Mouse (Mus musculus) limb, embryonic 10.5 days (tissue): ENCODE results near the gene Ntn4. TPM values are rescaled to one million over a fixed set of nuclear protein-coding genes. Genes with fewer than 3 reads are reported as not detected.

Experiments used
- DNase-seq: peaks from one replicate; pipeline ENCODE4 v3.0.0-alpha.2; 2017; ENCODE audit warnings: low spot score
- H3K27ac ChIP-seq: fragments of 300-500 bp; sonication (generic); 2 replicates; pipeline ENCODE4 v1.5.1; 2016; ENCODE audit warnings: mild to moderate bottlenecking
- H3K27me3 ChIP-seq: fragments of 300-500 bp; sonication (generic); 2 replicates; pipeline ENCODE4 v1.6.1; 2016; ENCODE audit warnings: low read depth, mild to moderate bottlenecking; ENCODE audit not compliant: poor library complexity, severe bottlenecking
- H3K36me3 ChIP-seq: fragments of 300-500 bp; sonication (generic); 2 replicates; pipeline ENCODE4 v1.6.1; 2016; ENCODE audit warnings: mild to moderate bottlenecking, moderate library complexity
- H3K4me1 ChIP-seq: fragments of 300-500 bp; sonication (generic); 2 replicates; pipeline ENCODE4 v1.6.1; 2016
- H3K4me3 ChIP-seq: fragments of 300-500 bp; sonication (generic); 2 replicates; pipeline ENCODE4 v1.5.1; 2016; ENCODE audit warnings: mild to moderate bottlenecking, moderate library complexity
- H3K9me3 ChIP-seq: fragments of 300-500 bp; sonication (generic); replicated peaks from 2 replicates; pipeline ENCODE4 v1.6.1; 2016; ENCODE audit warnings: mild to moderate bottlenecking
- WGBS: fragments of 180-500 bp; shearing (Covaris S2); methylation state at CpG from one replicate; pipeline ENCODE4 v1.1.7; 2016; 5-methylcytosine and 5-hydroxymethylcytosine counted together
- polyA plus RNA-seq: library from polyadenylated mRNA; unstranded; fragments of >200 nt; fragmentation: Nextera tagmentation; extraction: Ambion mirVana; gene quantifications from 2 replicates; pipeline ENCODE4 v1.2.1, GENCODE M21; 2016

Ntn4 gene
- polyA plus RNA-seq, 1 experiment from 2014 or later = 0.76 TPM

DNA sequence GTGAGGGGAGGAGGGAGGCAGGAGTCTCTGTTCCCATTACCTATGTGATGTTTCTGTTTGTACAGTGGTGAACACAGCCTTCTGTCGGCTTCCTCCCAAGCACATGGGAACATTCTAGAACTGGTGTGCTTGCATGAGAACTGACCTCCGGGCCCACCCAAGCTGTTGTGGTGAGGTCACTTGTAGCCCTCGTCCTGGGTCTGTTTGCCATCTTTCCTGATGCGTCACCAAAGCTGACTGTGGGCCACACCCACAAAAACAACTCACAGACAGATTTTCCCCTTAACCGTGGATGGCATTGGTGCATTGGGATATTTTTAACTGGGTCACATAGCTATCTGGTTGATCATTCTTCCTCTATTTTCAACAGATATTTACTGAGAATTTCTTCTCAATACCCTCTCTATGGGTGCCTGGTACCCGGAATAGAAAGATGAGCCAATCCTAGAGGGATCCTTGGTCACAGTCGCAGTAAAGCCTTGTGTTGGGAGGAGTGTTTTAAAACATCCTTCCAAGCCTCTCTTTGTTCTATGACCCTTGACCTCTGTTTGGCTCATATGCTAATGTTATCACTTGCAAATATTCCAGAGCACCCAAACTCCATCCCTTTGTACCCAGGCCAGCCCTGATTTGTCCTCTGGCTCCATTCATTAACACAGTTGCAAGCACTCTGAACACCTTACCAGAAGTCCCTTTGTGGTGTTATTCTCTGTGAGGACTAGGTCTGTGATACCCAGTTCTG, 19.9 kb upstream of the Ntn4 start:
- H3K4me3 ChIP-seq = no peak overlapping the region
- 68% methylated on average over 7 of the region's 7 CpGs for WGBS
- H3K4me1 ChIP-seq = no peaks in the 10 kb centered on the region

DNA sequence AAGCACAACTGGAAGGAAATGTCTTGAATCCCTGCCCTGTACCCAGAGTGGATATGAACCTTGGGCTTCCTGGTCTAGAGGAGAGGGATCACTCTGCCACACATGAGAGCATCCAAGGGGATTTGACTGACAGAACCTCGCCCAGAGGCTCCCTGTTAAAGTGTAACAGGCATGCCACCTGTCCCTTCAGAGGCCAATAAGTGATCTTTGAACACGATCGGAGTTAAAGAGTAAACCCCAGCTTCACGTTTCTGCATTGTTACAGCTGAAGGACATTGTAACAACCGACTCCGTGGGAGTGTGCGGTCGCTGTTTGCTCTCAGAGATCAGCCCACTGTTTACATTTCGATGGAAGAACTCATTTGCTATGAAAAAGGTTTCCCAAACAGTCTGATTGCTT, 16.8 kb upstream of the Ntn4 start:
- no peak overlapping the region for H3K4me3 ChIP-seq
- no peak overlapping the region for H3K27ac ChIP-seq
- no peaks in the 10 kb centered on the region for H3K9me3 ChIP-seq
- H3K36me3 ChIP-seq = no peaks in the 10 kb centered on the region
- WGBS = 72% methylated on average over 9 of the region's 9 CpGs
- H3K4me1 ChIP-seq = no peaks in the 10 kb centered on the region
- DNase-seq = no peak
- no peaks in the 10 kb centered on the region for H3K27me3 ChIP-seq

More for the DNA sequence above, 19.9 kb upstream of the Ntn4 start:
- Histone ChIP-seq H3K36me3 (no peaks in the 10 kb centered on the region), H3K9me3 (no peaks in the 10 kb centered on the region), H3K27ac (no peak overlapping the region), H3K27me3 (no peaks in the 10 kb centered on the region)
- no peak for DNase-seq

DNA sequence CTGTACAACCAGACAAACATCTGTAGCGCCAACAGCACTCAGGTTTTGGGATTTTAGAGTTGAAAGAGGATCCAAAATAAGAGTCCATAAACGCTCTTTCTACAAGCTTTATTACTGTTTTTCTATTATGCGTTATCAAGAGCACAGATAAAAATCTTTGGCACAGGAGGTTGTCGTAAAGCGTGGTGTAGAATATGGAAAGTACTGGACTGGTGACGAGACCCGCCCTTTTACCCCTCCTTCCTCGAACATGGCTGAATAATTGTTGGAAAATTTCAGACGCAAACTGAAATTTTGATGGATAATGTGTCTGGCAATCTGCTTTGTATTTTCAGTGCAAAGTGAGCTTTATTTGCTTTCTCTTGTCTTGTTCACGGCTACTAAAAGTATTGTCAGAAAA, 16.3 kb upstream of the Ntn4 start:
- no peak for DNase-seq
- H3K4me1 ChIP-seq = no peaks in the 10 kb centered on the region
- H3K4me3 ChIP-seq = no peak overlapping the region
- 89% methylated on average over 10 of the region's 10 CpGs for WGBS
- no peaks in the 10 kb centered on the region for H3K27me3 ChIP-seq
- H3K27ac ChIP-seq = no peak overlapping the region
- H3K9me3 ChIP-seq = no peaks in the 10 kb centered on the region
- no peaks in the 10 kb centered on the region for H3K36me3 ChIP-seq

DNA sequence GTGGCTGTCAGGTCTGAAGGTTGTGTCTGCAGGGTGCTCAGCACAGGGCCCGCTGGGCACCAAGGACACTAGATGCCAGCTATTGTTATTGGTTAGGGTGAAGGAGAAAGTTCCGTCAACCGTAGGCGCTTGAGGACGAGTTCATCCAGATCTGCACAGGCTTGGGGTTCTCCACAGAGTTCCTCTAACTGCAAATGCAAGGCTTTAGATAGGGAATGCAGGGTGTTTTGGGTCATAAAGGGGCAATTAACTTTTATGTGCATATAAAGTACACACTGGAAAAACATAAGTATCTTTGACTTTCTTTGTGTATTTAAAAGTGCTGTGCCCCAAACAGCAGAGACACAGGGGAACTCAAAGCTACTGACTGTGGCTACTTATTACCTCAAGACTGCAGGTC, 10.2 kb upstream of the Ntn4 start:
- Histone ChIP-seq H3K27me3 (no peaks in the 10 kb centered on the region), H3K36me3 (no peaks in the 10 kb centered on the region), H3K9me3 (no peaks in the 10 kb centered on the region), H3K4me3 (no peak overlapping the region), H3K4me1 (no peaks in the 10 kb centered on the region), H3K27ac (no peak overlapping the region)
- no peak for DNase-seq
- WGBS = 90% methylated on average over 5 of the region's 5 CpGs

DNA sequence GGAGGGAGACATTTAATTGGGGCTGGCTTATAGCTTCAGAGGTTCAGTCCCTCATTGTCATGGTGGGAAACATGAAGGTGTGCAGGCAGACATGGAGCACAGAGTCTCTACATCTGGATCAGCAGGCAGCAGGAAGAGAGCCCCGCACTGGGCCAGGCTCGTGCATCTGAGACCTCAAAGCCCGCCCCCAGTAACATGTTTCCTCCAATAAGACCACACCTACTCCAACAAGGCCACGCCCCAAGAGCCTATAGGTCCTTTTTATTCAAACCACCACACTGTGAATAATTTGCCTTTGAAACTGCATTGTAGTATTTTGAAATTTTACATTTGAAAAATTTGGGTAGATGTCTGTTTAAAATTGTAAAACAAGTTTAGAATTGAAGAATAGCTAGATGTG, 8.4 kb upstream of the Ntn4 start:
- H3K4me1 ChIP-seq = peaks cover 12% of the 10 kb centered on the region
- 77% methylated on average over 4 of the region's 4 CpGs for WGBS

DNA sequence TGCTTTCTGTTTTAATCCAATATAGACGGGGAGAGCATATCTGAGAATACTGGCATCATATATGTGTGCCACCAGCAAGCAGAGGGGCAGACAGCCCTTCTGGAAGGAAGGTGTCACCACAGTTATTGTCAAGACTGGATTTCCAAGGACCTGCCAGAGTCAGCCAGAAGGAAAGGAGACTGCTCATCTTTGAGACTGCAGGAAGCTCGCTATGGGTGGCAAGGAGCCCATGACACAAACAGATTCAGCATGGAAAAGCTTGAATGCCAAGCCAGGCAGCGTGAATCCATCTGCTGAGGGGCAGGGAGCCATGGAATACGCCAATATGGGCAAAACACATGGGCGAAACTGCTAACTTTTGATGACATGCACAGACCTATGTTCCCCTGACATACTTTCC, 6.9 kb upstream of the Ntn4 start:
- 92% methylated on average over 5 of the region's 5 CpGs for WGBS
- no peak overlapping the region for H3K27ac ChIP-seq
- H3K36me3 ChIP-seq = no peaks in the 10 kb centered on the region
- H3K9me3 ChIP-seq = no peaks in the 10 kb centered on the region
- no peak overlapping the region for H3K4me3 ChIP-seq
- DNase-seq = no peak
- H3K27me3 ChIP-seq = peaks cover 8% of the 10 kb centered on the region; the same call in 1 of the 2 replicates
- peaks cover 12% of the 10 kb centered on the region for H3K4me1 ChIP-seq

More for the DNA sequence above, 8.4 kb upstream of the Ntn4 start:
- Histone ChIP-seq H3K27ac (no peak overlapping the region), H3K9me3 (no peaks in the 10 kb centered on the region), H3K4me3 (no peak overlapping the region), H3K36me3 (no peaks in the 10 kb centered on the region), H3K27me3 (0 out of 2 replicates have a peak, but pooled peaks cover 3% of the 10 kb centered on the region)
- DNase-seq = no peak

DNA sequence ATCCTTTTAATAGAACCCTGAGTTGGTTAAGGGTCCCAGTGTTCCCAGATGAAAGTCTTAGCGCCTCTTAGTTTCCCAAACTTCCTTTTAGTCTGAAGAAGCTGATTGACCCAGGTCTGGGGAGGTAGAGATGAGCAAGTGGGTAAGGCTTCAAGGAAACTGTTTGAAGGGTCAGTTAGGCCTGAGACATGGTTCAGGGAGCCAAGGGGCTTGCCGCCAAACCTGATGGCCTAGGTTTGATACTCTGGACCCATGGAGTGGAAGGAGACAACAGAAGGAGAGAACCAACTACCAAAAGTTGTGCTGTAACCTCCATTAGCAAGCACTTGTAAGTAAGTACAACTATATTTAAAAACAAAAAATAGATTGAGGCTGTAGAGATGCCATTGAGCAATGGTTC, 6.5 kb upstream of the Ntn4 start:
- no peaks in the 10 kb centered on the region for H3K9me3 ChIP-seq
- no peaks in the 10 kb centered on the region for H3K36me3 ChIP-seq
- peaks cover 12% of the 10 kb centered on the region for H3K4me1 ChIP-seq
- peaks cover 12% of the 10 kb centered on the region for H3K27me3 ChIP-seq
- H3K27ac ChIP-seq = no peak overlapping the region
- no peak for DNase-seq
- 94% methylated on average over 2 of the region's 2 CpGs for WGBS
- H3K4me3 ChIP-seq = no peak overlapping the region

DNA sequence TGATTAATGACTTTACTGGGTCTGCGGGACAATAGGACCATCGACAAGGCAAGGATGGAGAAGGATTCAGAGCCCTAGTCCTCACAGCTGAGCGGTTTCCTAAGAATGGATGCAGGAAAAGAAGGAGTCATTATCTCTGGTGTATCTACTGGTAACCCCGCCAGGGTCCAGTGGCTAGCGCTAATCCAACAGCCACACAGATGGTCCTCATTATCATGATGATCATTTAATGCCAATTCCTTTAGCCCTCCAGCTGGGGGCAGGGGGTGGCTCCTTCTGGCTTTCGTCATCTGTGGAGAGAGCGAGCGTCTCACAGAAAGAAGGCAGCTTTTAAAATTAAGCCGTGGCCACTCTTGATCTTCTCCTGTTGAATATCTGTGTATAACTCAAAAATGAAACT, 4.5 kb upstream of the Ntn4 start:
- WGBS = 15% methylated on average over 9 of the region's 9 CpGs
- Histone ChIP-seq H3K27me3 (peaks cover 30% of the 10 kb centered on the region), H3K9me3 (no peaks in the 10 kb centered on the region), H3K4me1 (peaks cover 20% of the 10 kb centered on the region), H3K27ac (no peak overlapping the region), H3K36me3 (no peaks in the 10 kb centered on the region), H3K4me3 (no peak overlapping the region)
- DNase-seq = peak; percentile 42

DNA sequence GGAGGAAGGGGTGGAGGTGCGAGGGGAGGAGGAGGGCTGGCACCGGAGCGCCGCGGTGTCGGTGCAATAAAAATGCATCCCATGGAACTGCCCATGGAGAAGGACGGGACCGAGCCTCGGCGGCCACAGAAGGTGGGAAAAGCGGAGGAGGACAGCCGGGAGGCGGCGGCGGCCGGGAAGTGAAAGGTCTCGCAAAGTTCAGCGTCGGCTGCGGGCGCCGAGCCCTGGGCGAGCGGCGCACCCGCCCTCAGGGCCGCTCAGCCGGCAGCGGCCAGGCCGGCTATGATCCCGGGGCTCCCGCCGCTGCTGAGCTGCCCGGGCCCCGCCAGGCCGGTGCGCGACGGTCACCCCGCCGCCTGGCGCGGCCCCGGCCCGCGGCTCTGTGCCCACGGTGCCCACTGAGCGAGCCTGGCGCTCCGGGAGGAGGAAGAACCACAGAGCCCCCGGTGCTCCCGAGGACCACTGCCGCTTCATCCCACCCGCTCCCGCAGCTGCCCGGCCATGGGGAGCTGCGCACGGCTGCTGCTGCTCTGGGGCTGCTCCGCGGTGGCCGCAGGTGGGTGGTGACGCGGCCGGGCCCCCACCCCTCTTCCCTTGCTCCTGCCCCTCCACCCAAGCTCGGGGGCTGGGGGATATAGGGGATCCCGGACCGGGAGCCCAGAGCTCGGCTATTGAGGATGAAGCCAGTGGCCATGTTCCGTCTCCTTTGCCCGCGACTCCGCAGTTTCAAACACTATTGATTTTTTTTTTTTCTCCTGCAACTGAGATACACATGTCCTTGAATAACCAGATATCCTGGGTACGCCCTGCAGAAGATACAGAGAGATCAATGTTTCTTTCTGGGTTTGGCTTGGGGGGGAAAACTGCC, 706 bp downstream of the Ntn4 start:
- DNase-seq = peak; percentile 65
- under 1% methylated on average over 58 of the region's 73 CpGs for WGBS
- peaks cover 26% of the 10 kb centered on the region for H3K4me1 ChIP-seq
- peak overlapping the region; percentile 84 for H3K4me3 ChIP-seq
- H3K36me3 ChIP-seq = no peaks in the 10 kb centered on the region
- peaks cover 59% of the 10 kb centered on the region for H3K27me3 ChIP-seq
- H3K27ac ChIP-seq = peak overlapping the region; percentile 93
- no peaks in the 10 kb centered on the region for H3K9me3 ChIP-seq

DNA sequence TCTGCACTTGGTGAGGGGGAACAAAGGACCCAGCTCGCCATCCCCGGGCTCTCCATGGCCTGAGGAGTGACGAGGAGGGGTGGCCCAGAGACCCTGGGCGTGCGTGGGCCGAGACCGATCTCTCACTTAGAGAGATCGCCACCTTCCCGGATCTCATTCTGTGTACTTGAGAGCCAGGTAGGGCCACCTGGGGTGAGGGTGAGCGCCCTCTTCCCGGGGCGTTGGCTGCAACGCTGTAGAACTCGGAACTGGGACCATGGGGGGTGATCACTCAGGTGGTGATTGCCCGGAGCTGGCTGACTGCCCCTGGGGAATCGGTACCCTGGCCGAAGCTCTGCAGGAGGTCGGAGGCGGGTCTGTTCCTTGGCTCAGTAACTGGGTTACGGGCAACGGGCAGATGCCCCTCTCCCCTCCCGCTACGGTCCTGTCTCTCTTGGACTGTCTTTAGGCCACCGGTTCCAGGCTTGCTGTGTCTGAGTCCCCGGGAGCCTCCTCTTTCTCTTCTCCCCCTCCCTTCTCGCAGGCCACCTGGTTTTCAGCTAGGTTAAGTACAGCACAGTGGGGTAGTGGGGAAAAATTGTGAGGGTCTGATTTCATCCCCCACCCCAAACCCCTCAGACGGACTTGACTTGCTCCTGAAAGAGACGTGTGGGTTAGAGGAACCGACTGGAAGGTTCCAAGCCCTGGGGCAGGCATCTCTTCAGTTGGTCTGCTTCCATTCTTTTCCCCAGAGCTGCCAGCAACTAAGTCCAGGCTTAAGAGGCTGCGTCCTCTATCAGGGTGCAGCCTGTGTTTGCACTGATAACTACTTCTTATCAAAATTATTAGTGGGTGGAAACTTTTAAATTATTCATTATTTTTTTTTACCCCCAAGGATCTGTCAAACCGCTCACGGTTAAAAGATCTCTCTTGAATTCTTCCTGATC, 1.6 kb downstream of the Ntn4 start:
- Histone ChIP-seq H3K27ac (peak overlapping the region; percentile 93), H3K9me3 (no peaks in the 10 kb centered on the region), H3K36me3 (no peaks in the 10 kb centered on the region; the same call in 1 of the 2 replicates), H3K4me3 (peak overlapping the region; percentile 84), H3K4me1 (peaks cover 20% of the 10 kb centered on the region), H3K27me3 (peaks cover 56% of the 10 kb centered on the region)
- WGBS = 8% methylated on average over 31 of the region's 32 CpGs
- peak; percentile 74 for DNase-seq

DNA sequence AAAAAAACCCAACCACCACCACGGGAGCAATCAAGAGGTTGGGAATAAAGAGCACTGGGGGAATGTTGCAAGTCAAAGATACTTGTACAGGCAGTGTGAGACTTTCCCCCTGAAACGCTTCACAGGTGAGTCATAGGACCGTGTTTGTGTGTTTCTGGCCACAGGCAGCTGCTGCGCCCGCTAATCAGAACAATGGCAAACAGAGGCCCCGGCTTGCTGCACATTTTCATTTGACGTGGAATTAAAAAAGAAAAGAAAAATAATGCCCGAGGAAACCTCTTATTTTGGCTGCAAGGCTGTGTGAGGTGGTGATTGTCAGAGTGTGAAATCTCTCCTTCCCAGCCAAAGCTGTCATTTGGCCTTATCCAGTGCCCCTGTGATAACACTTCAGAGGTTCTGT, 2.4 kb downstream of the Ntn4 start:
- peak; percentile 23 for DNase-seq
- H3K4me1 ChIP-seq = peaks cover 20% of the 10 kb centered on the region
- 62% methylated on average over 8 of the region's 8 CpGs for WGBS
- H3K4me3 ChIP-seq = no peak overlapping the region
- H3K27me3 ChIP-seq = peaks cover 56% of the 10 kb centered on the region
- H3K9me3 ChIP-seq = no peaks in the 10 kb centered on the region
- H3K27ac ChIP-seq = no peak overlapping the region
- H3K36me3 ChIP-seq = no peaks in the 10 kb centered on the region; the same call in 1 of the 2 replicates

DNA sequence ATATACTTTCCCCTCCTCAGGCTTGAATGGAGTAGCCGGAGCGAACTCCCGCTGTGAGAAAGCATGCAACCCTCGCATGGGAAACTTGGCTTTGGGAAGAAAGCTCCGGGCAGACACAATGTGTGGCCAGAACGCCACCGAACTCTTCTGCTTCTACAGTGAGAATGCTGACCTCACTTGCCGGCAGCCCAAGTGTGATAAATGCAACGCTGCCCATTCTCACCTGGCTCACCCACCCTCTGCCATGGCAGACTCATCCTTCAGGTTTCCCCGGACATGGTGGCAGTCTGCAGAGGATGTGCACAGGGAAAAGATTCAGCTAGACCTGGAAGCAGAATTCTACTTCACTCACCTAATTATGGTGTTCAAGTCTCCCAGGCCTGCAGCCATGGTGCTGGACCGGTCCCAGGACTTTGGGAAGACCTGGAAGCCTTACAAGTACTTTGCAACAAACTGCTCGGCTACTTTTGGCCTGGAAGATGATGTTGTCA, 4.0 kb downstream of the Ntn4 start:
- H3K27ac ChIP-seq = no peak overlapping the region

More for the DNA sequence above, 4.0 kb downstream of the Ntn4 start:
- Histone ChIP-seq H3K27me3 (peaks cover 44% of the 10 kb centered on the region), H3K4me1 (peaks cover 20% of the 10 kb centered on the region), H3K36me3 (peaks cover 5% of the 10 kb centered on the region; the same call in 1 of the 2 replicates), H3K9me3 (no peaks in the 10 kb centered on the region), H3K4me3 (no peak overlapping the region)
- no peak for DNase-seq
- 90% methylated on average over 12 of the region's 12 CpGs for WGBS
